Mouse (Mus musculus) liver, embryonic 15.5 days (tissue): ENCODE data around the gene H2al3. TPM values are rescaled to one million over a fixed set of nuclear protein-coding genes. Genes with fewer than 3 reads are reported as not detected.

Source experiments
- ATAC-seq: fragments of 200-750 bp; cut with Nextera tagmentation; 2 replicates; pipeline ENCODE4 v1.8.0; 2017; ENCODE audit warnings: moderate number of reproducible peaks, mild to moderate bottlenecking, moderate library complexity; ENCODE audit not compliant: insufficient read depth
- H3K27ac ChIP-seq: fragments of 300-500 bp; sonication (generic); replicated peaks from 2 replicates; pipeline ENCODE4 v1.5.1; 2015; ENCODE audit warnings: mild to moderate bottlenecking, inconsistent platforms
- H3K27me3 ChIP-seq: fragments of 300-500 bp; sonication (generic); 2 replicates; pipeline ENCODE4 v1.6.1; 2015; ENCODE audit warnings: mild to moderate bottlenecking, inconsistent platforms
- H3K36me3 ChIP-seq: fragments of 300-500 bp; sonication (generic); replicated peaks from 2 replicates; pipeline ENCODE4 v1.6.1; 2015; ENCODE audit warnings: moderate library complexity, mild to moderate bottlenecking, inconsistent platforms
- H3K4me1 ChIP-seq: fragments of 300-500 bp; sonication (generic); replicated peaks from 2 replicates; pipeline ENCODE4 v1.6.1; 2015; ENCODE audit warnings: inconsistent platforms
- H3K4me2 ChIP-seq: fragments of 300-500 bp; sonication (generic); 2 replicates; pipeline ENCODE4 v1.6.1; 2015; ENCODE audit warnings: moderate library complexity, mild to moderate bottlenecking, inconsistent platforms
- H3K4me3 ChIP-seq: fragments of 300-500 bp; sonication (generic); replicated peaks from 2 replicates; pipeline ENCODE4 v1.5.1; 2015; ENCODE audit warnings: mild to moderate bottlenecking, inconsistent platforms
- H3K9ac ChIP-seq: fragments of 300-500 bp; sonication (generic); 2 replicates; pipeline ENCODE4 v1.6.1; 2015; ENCODE audit warnings: moderate library complexity, mild to moderate bottlenecking, inconsistent platforms
- H3K9me3 ChIP-seq: fragments of 300-500 bp; sonication (generic); replicated peaks from 2 replicates; pipeline ENCODE4 v1.6.1; 2016; ENCODE audit warnings: inconsistent platforms
- WGBS: fragments of 180-500 bp; shearing (Covaris S2); methylation state at CpG from one replicate; pipeline ENCODE4 v1.1.7; 2015; ENCODE audit warnings: mixed read lengths; ENCODE audit not compliant: insufficient replicate concordance; 5-methylcytosine and 5-hydroxymethylcytosine counted together
- polyA plus RNA-seq: library from polyadenylated mRNA; unstranded; fragments of >200 nt; fragmentation: Nextera tagmentation; extraction: Ambion mirVana; gene quantifications from 2 replicates; pipeline ENCODE4 v1.2.1, GENCODE M21; 2015

The H2al3 gene
- not detected in 2 replicates for polyA plus RNA-seq

DNA sequence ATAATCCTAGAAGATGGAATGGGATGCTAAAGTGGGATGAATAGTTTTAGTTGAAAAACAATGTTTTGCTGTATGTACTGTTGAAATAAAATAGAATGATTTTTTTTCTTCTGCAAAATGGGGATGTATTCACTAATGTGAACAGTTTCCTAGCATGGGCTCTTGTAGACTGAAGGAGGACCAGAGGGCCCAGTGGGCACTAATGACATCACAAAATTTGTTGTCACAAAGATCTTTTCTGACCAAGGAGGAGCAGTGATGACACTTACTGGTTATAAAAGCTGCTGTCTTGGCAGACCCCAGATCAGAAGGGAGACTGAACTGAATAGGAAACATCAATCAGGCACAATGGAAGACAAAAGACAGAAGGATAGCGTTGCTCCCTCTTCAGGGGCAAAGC lies at the start of gene H2al3:
Gene H2al3, plus strand, starts transcription at position 301 of the 400 bp plus-strand sequence.
- H3K27ac ChIP-seq, result no peak within 1 kb of the TSS
- 38% methylated on average over 1 of the region's 1 CpGs for WGBS
- no peaks in the 10 kb centered on the region for H3K27me3 ChIP-seq
- no peak within 1 kb of the TSS for H3K4me3 ChIP-seq
- H3K4me1 ChIP-seq, result no peaks in the 10 kb centered on the region
- no peaks in the 10 kb centered on the region for H3K9me3 ChIP-seq
- no peak within 1 kb of the TSS for H3K4me2 ChIP-seq
- no peak within 1 kb of the TSS for H3K9ac ChIP-seq
- H3K36me3 ChIP-seq, result no peaks in the 10 kb centered on the region
- no peak for ATAC-seq

DNA sequence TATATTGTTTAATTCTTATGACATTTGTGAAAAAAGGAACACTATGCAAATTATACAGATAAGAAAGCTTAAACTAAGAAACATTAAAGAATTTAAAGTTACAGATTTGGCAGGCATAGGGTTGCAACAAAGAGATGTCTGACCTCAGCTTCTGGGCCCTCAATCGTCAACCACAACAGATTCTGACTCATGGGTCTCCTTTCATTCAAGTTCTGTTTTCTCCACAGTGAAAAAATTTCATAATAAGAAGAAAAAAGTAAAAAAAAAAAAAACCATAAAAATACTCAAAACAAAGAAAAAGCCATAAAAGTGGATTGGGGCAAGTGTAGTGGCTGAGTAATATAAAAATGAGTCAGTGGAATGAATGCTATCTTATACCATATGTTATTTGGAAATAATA lies 39.4 kb upstream of the H2al3 start:
- WGBS, result 55% methylated on average over 1 of the region's 1 CpGs
- H3K4me3 ChIP-seq, result no peak overlapping the region
- H3K36me3 ChIP-seq, result no peaks in the 10 kb centered on the region
- no peak for ATAC-seq
- no peak overlapping the region for H3K4me2 ChIP-seq
- no peak overlapping the region for H3K27ac ChIP-seq
- H3K9me3 ChIP-seq, result no peaks in the 10 kb centered on the region
- H3K9ac ChIP-seq, result no peak overlapping the region
- H3K27me3 ChIP-seq, result no peaks in the 10 kb centered on the region
- H3K4me1 ChIP-seq, result no peaks in the 10 kb centered on the region

GRCm38 (mm10) chrX:9812469-9812868 lies 37.0 kb upstream of the H2al3 start:
- Histone ChIP-seq H3K4me2 (no peak overlapping the region), H3K4me1 (no peaks in the 10 kb centered on the region), H3K9me3 (no peaks in the 10 kb centered on the region), H3K4me3 (no peak overlapping the region), H3K36me3 (no peaks in the 10 kb centered on the region), H3K9ac (no peak overlapping the region), H3K27me3 (no peaks in the 10 kb centered on the region), H3K27ac (no peak overlapping the region)
- ATAC-seq, result no peak

DNA sequence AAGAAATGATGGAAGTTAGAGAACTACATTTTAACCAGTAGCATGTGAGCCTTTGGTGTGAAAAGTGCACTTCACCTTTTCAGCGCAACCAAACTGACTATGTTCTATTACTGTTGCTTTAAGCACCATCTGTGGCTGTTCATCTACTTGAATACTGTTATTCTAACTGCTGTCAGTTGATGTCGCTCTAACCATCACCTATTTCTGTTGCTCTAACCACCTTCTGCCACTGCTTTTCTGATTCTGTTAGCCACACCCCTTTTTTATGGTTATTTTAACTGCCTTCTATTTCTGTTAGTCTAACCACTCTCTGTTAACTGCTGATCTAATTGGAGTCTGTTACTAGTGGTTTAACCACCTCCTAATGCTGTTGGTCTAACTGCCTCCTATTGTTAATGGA lies 14.7 kb upstream of the H2al3 start:
- Histone ChIP-seq H3K27me3 (no peaks in the 10 kb centered on the region), H3K9ac (no peak overlapping the region), H3K9me3 (no peaks in the 10 kb centered on the region), H3K4me1 (no peaks in the 10 kb centered on the region), H3K27ac (no peak overlapping the region), H3K4me3 (no peak overlapping the region), H3K4me2 (no peak overlapping the region), H3K36me3 (no peaks in the 10 kb centered on the region)
- ATAC-seq, result no peak
- WGBS, result 61% methylated on average over 2 of the region's 2 CpGs

GRCm38 (mm10) chrX:9846628-9847027 lies 2.9 kb upstream of the H2al3 start, which contains the start of gene Hypm:
Hypm (plus strand) TSS chrX:9846928.
- no peaks in the 10 kb centered on the region for H3K9me3 ChIP-seq
- H3K4me1 ChIP-seq, result no peaks in the 10 kb centered on the region
- H3K27ac ChIP-seq, result no peak within 1 kb of the TSS
- ATAC-seq, result no peak
- no peak within 1 kb of the TSS for H3K4me2 ChIP-seq
- H3K27me3 ChIP-seq, result no peaks in the 10 kb centered on the region
- H3K9ac ChIP-seq, result no peak within 1 kb of the TSS
- WGBS, result 57% methylated on average over 3 of the region's 3 CpGs
- no peak within 1 kb of the TSS for H3K4me3 ChIP-seq
- H3K36me3 ChIP-seq, result no peaks in the 10 kb centered on the region

DNA sequence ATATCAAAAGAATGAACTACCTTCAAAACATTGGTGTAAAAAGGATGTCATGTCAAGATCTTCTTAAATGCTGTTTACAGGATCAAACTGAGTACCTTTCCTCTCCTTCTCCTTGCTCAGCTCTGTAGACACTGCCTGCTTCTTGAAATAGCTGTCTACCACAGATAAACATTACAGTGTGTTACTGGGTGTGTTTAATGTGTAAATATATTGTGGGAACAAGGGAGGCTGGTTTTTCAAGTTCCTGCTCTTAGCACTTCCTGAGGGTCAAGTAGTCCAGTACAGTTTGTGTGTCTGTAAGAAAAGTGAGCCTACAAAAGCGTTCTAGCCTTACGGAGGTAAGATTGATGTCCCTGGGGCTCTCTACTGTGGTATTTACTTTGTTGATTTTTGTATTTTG lies 12.4 kb downstream of the H2al3 start:
- H3K4me1 ChIP-seq, result no peaks in the 10 kb centered on the region
- H3K4me3 ChIP-seq, result no peak overlapping the region
- no peak overlapping the region for H3K9ac ChIP-seq
- H3K27ac ChIP-seq, result no peak overlapping the region
- no peak overlapping the region for H3K4me2 ChIP-seq
- ATAC-seq, result no peak
- no peaks in the 10 kb centered on the region for H3K9me3 ChIP-seq
- 69% methylated on average over 2 of the region's 2 CpGs for WGBS
- H3K27me3 ChIP-seq, result no peaks in the 10 kb centered on the region
- no peaks in the 10 kb centered on the region for H3K36me3 ChIP-seq

- ATAC-seq, result no peak
These were observed 26.0 kb downstream of the H2al3 start for GRCm38 (mm10) chrX:9875519-9875918.

DNA sequence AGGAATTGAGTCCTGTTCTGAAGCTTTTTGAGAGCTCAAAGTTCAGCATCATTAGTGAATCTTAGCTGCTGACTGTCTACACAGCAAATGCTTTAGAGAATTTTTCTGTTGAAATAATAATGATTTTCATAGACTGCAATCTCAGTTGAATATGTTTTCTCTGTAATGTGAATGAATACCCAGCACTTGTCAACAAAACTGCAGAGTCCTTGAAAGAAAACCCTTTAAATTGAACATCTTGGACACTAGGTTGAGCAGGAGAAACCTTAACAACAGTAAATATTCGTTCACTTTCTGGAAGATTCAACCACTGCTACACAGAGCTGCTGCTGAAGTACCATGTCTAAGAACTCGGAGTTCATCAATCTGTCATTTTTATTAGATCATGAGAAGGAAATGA lies 35.8 kb downstream of the H2al3 start, which contains the start of gene Sytl5:
Gene Sytl5, plus strand, starts transcription at position 301 of the 400 bp plus-strand sequence.
- Histone ChIP-seq H3K27ac (no peak within 1 kb of the TSS), H3K4me1 (no peaks in the 10 kb centered on the region), H3K36me3 (no peaks in the 10 kb centered on the region), H3K9me3 (no peaks in the 10 kb centered on the region), H3K4me2 (no peak within 1 kb of the TSS), H3K27me3 (no peaks in the 10 kb centered on the region), H3K4me3 (no peak within 1 kb of the TSS), H3K9ac (no peak within 1 kb of the TSS)
- 48% methylated on average over 2 of the region's 2 CpGs for WGBS
- no peak for ATAC-seq

More at GRCm38 (mm10) chrX:9875519-9875918, 26.0 kb downstream of the H2al3 start:
- no peak overlapping the region for H3K4me3 ChIP-seq
- 56% methylated on average over 2 of the region's 2 CpGs for WGBS
- no peak overlapping the region for H3K27ac ChIP-seq
- H3K9ac ChIP-seq, result no peak overlapping the region
- no peaks in the 10 kb centered on the region for H3K27me3 ChIP-seq
- no peak overlapping the region for H3K4me2 ChIP-seq
- H3K4me1 ChIP-seq, result no peaks in the 10 kb centered on the region
- H3K9me3 ChIP-seq, result no peaks in the 10 kb centered on the region
- no peaks in the 10 kb centered on the region for H3K36me3 ChIP-seq

Other genes starting within 250 kb of the H2al3 start
- 23.9 and 24.1 TPM in 2 replicates for gene Dynlt3, start 186.7 kb upstream of the H2al3 start, polyA plus RNA-seq
- not detected in 2 replicates for gene Hypm, start 2.8 kb upstream of the H2al3 start, polyA plus RNA-seq
- gene Sytl5, start 35.9 kb downstream of the H2al3 start, polyA plus RNA-seq, result 1.6 and 1.8 TPM in 2 replicates